Mouse (Mus musculus): Measurements from ENCODE around the gene Peak1.
A peak's percentile ranks its signal among the peaks of the same experiment; 100 is the strongest.

Gene Peak1

GRCm38 (mm10) chr9:56314326-56314725 lies 103.5 kb downstream of the Peak1 start:
- DNase-seq (ENCODE audit: low spot score in 2 of 2) = no peak

- DNase-seq (ENCODE audit: low spot score in 2 of 2) = no peak
Measured at GRCm38 (mm10) chr9:56309079-56309478, 108.8 kb downstream of the Peak1 start.

GRCm38 (mm10) chr9:56304526-56304925 lies 113.3 kb downstream of the Peak1 start:
- no peak for DNase-seq (ENCODE audit: low spot score in 2 of 2)

- no peak for DNase-seq (ENCODE audit: low spot score in 2 of 2)
Measured at GRCm38 (mm10) chr9:56302921-56303465, 114.9 kb downstream of the Peak1 start.

GRCm38 (mm10) chr9:56290019-56290418 lies 127.8 kb downstream of the Peak1 start:
- DNase-seq (ENCODE audit: low spot score in 2 of 2) = no peak

- no peak for DNase-seq (ENCODE audit: low spot score in 2 of 2)
Measured at GRCm38 (mm10) chr9:56282481-56282880, 135.4 kb downstream of the Peak1 start.

GRCm38 (mm10) chr9:56273576-56273975 lies 144.3 kb downstream of the Peak1 start:
- DNase-seq (ENCODE audit: low spot score in 2 of 2) = peak in 1 of 2 experiments; percentile 10

GRCm38 (mm10) chr9:56272247-56272598 lies 145.6 kb downstream of the Peak1 start:
- DNase-seq (ENCODE audit: low spot score in 2 of 2) = no peak

- no peak for DNase-seq (ENCODE audit: low spot score in 2 of 2)
Measured at GRCm38 (mm10) chr9:56271326-56272246, 146.3 kb downstream of the Peak1 start.

- DNase-seq (ENCODE audit: low spot score in 2 of 2) = no peak
Measured at GRCm38 (mm10) chr9:56269101-56269500, 148.8 kb downstream of the Peak1 start.

GRCm38 (mm10) chr9:56266200-56266815 lies 151.6 kb downstream of the Peak1 start:
- no peak for DNase-seq (ENCODE audit: low spot score in 2 of 2)

- DNase-seq (ENCODE audit: low spot score in 2 of 2) = no peak
Measured at GRCm38 (mm10) chr9:56265460-56266199, 152.2 kb downstream of the Peak1 start.

- no peak for DNase-seq (ENCODE audit: low spot score in 2 of 2)
Measured at GRCm38 (mm10) chr9:56265022-56265360, 152.9 kb downstream of the Peak1 start.

- peak in 1 of 2 experiments; percentile 56 for DNase-seq (ENCODE audit: low spot score in 2 of 2)
Measured at GRCm38 (mm10) chr9:56264308-56265021, 153.4 kb downstream of the Peak1 start.

GRCm38 (mm10) chr9:56263055-56263454 lies 154.8 kb downstream of the Peak1 start:
- no peak for DNase-seq (ENCODE audit: low spot score in 2 of 2)

GRCm38 (mm10) chr9:56260495-56261136 lies 157.3 kb downstream of the Peak1 start:
- DNase-seq (ENCODE audit: low spot score in 2 of 2) = peak in 1 of 2 experiments; percentile 20

GRCm38 (mm10) chr9:56259790-56260494 lies 157.9 kb downstream of the Peak1 start:
- peak in 1 of 2 experiments; percentile 34 for DNase-seq (ENCODE audit: low spot score in 2 of 2)

- DNase-seq (ENCODE audit: low spot score in 2 of 2) = no peak
Measured at GRCm38 (mm10) chr9:56258261-56258790, 159.5 kb downstream of the Peak1 start.

GRCm38 (mm10) chr9:56257227-56258000 lies 160.5 kb downstream of the Peak1 start:
- DNase-seq (ENCODE audit: low spot score in 2 of 2) = no peak
